Mouse (Mus musculus) left cerebral cortex, postnatal 14 days (tissue): Measurements from ENCODE around the gene Hist1h1d. TPM values are rescaled to one million over a fixed set of nuclear protein-coding genes. Genes with fewer than 3 reads are reported as not detected.
"Not testable (repeated sequence)": the region's sequence is repeated elsewhere in the genome, so short reads cannot be mapped to it uniquely, and the experiment has no call there.

Source experiments
- DNase-seq, 2 experiments: peaks; one replicate each; pipeline ENCODE4 v3.0.0; 2021 to 2022; ENCODE audit warnings: low spot score in 2 of 2, mixed read lengths in 1 of 2
- intact Hi-C: fragments of 180-260 bp; cut with DNase I; formaldehyde crosslinking; loops from one replicate; pipeline ENCODE4 v1.15.1; 2025
- total RNA-seq, 2 experiments: library from RNA; stranded (reverse); gene quantifications; 2 replicates each; pipeline ENCODE4 v1.2.3; 2021

Gene Hist1h1d
- total RNA-seq, 2 experiments from 2014 or later: 3.1 to 4.2 TPM

- intact Hi-C loops: no loop called here
- DNase-seq: no peak
Measured at GRCm38 (mm10) chr13:23541497-23541896, 11.6 kb upstream of the Hist1h1d start.

- DNase-seq, intact Hi-C loops: not testable (repeated sequence)
Measured at GRCm38 (mm10) chr13:23542225-23542980, 10.7 kb upstream of the Hist1h1d start.

GRCm38 (mm10) chr13:23542999-23543607 is 10.0 kb upstream of the Hist1h1d start, which contains the start of gene Hist1h2bh:
TSS of gene Hist1h2bh (minus strand) at chr13:23543392.
- DNase-seq: peak; percentile 77 to 83
- intact Hi-C loops: not testable (repeated sequence)

GRCm38 (mm10) chr13:23543965-23544786 is 8.9 kb upstream of the Hist1h1d start, which contains the start of gene Hist1h3f:
TSS of gene Hist1h3f (plus strand) at chr13:23544052.
- intact Hi-C loops: no loop called here

GRCm38 (mm10) chr13:23544787-23545120 is 8.3 kb upstream of the Hist1h1d start:
- intact Hi-C loops, DNase-seq: not testable (repeated sequence)

More at GRCm38 (mm10) chr13:23543965-23544786, 8.9 kb upstream of the Hist1h1d start, which contains the start of gene Hist1h3f:
- peak; percentile 84 to 96 for DNase-seq

GRCm38 (mm10) chr13:23546694-23547093 is 6.4 kb upstream of the Hist1h1d start:
- intact Hi-C loops: no loop called here

GRCm38 (mm10) chr13:23550761-23551145 is 2.3 kb upstream of the Hist1h1d start:
- no peak for DNase-seq

More at GRCm38 (mm10) chr13:23546694-23547093, 6.4 kb upstream of the Hist1h1d start:
- no peak for DNase-seq

GRCm38 (mm10) chr13:23551146-23551834 is 1.8 kb upstream of the Hist1h1d start, which contains the start of gene Hist1h4f:
TSS of gene Hist1h4f (minus strand) at chr13:23551648.
- intact Hi-C loops: not testable (repeated sequence)

More at GRCm38 (mm10) chr13:23550761-23551145, 2.3 kb upstream of the Hist1h1d start:
- intact Hi-C loops: no loop called here

GRCm38 (mm10) chr13:23551931-23552914 is 839 bp upstream of the Hist1h1d start:
- intact Hi-C loops: no loop called here
- DNase-seq: no peak

More at GRCm38 (mm10) chr13:23551146-23551834, 1.8 kb upstream of the Hist1h1d start, which contains the start of gene Hist1h4f:
- DNase-seq: peak; percentile 91 to 92

- no peak for DNase-seq
- intact Hi-C loops: no loop called here
Measured at GRCm38 (mm10) chr13:23554393-23554792, 1.3 kb downstream of the Hist1h1d start.

GRCm38 (mm10) chr13:23554925-23555838 is 2.1 kb downstream of the Hist1h1d start:
- peak; percentile 62 to 82 for DNase-seq
- intact Hi-C loops: no loop called here

- intact Hi-C loops: no loop called here
- peak; percentile 75 to 94 for DNase-seq
Measured at GRCm38 (mm10) chr13:23555839-23556416, 2.9 kb downstream of the Hist1h1d start.

- intact Hi-C loops: no loop called here
- DNase-seq: no peak
Measured at GRCm38 (mm10) chr13:23556906-23557305, 3.8 kb downstream of the Hist1h1d start.

GRCm38 (mm10) chr13:23560699-23561098 is 7.6 kb downstream of the Hist1h1d start:
- DNase-seq, intact Hi-C loops: not testable (repeated sequence)

GRCm38 (mm10) chr13:23561531-23561882 is 8.4 kb downstream of the Hist1h1d start:
- intact Hi-C loops, DNase-seq: not testable (repeated sequence)

GRCm38 (mm10) chr13:23561883-23562659 is 9.0 kb downstream of the Hist1h1d start, which contains the start of gene Hist1h3e:
TSS of gene Hist1h3e (minus strand) at chr13:23562369.
- intact Hi-C loops: not testable (repeated sequence)
- peak; percentile 96 to 98 for DNase-seq
